Mouse (Mus musculus): ENCODE results near the gene Ints6.

GRCm38 (mm10) chr14:62663367-62663766 lies 97.6 kb downstream of the Ints6 start, which contains the start of gene Serpine3:
- no peak for TF ChIP-seq CTCF (IDR thresholded peaks at IDR 0.05; ENCODE audit: borderline replicate concordance, control insufficient read depth, extremely low read depth, insufficient read depth, low read length, poor library complexity)
- TF ChIP-seq POLR2A (IDR thresholded peaks at IDR 0.05; ENCODE audit: control insufficient read depth, extremely low read depth, insufficient read depth, low read length, poor library complexity), result no peak

Data from thymus, adult 2 months (tissue).